Mouse (Mus musculus) lung, postnatal 0 days (tissue): ENCODE results near the gene Cuedc1.

Experiments
- CTCF ChIP-seq: IDR thresholded peaks from 2 replicates; pipeline ENCODE4 v1.5.1; 2016; ENCODE audit warnings: antibody characterized with exemption, mild to moderate bottlenecking
- EP300 ChIP-seq: IDR thresholded peaks from 2 replicates; pipeline ENCODE4 v1.6.1; 2016; ENCODE audit warnings: antibody characterized with exemption, mild to moderate bottlenecking, control low read depth

DNA sequence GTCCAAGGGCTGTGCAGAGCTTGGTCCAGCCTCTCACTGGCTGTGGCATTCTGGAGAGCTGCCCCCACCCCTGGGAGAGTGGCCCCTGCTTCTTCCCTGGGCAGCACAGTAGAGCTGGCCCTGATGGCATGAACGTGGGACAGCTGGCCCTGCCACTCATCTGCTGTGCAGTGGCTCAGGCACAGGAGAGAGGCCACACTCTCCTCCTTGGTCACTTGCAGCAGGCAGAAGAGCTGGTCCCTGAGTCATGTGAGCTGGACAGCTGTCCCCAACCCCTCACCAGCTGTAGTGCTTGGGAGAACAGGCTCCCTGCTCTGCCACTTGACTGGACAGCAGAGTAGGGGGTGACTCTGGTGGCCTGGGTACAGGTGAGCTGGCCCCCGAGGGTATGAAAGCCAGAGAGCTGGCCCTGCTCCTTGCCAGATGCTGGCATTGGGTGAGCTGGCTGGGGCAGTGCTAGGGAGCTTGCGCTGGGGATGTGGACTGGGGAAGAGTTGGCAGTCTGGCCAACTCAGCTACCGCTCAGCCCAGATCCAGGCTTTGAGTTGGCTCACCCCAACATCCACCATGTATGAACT, 133.4 kb downstream of the Cuedc1 start:
- TF ChIP-seq CTCF, result no peak
- no peak for TF ChIP-seq EP300
